Mouse (Mus musculus): ENCODE measurements around the gene Cdkn2aipnl.
A peak's percentile ranks its signal among the peaks of the same experiment; 100 is the strongest.

Gene Cdkn2aipnl

GRCm38 (mm10) chr11:51967443-51968401 is at the start of gene Cdkn2aipnl:
Gene Cdkn2aipnl, plus strand, starts transcription at chr11:51967661.
- peak; percentile 97 to 98 for DNase-seq

DNA sequence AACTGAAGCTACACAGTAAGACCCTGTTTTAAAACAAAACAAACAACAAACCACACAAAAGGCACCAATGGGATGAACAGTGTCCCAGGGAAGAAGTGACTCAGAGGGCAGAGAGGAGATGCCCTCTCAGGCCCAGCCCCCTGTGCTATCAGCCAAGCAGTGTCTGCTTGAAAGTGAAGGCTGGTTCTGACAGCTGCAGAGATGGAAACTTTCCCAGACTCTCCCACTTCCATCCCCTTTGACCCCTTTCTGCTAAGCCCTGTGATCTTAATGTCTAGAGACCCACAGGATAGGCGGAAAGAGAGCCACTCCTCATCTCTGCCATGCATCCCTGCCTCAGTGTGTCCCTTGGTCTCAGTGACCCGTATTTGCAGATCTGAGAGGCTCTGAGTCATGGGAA is 49.5 kb upstream of the Cdkn2aipnl start:
- peak; percentile 29 to 70 for DNase-seq

DNA sequence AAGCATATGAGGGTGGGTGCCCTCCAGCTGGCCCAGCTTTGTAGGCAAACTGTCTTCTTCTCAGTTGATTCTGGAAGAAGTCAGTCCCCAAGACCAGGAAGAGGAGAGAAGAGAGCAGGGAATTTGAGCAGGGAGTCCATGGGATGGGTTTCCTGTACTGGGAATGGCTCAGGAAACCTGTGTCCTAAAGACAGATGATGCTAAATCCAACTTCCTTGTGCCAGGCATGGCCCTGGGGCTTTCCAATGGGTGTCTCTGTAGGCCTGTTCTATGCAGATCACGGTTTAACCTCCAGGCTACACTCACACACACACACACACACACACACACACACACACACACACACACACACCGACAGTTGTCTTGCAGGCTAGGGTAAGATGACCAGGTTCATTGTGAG is 48.9 kb upstream of the Cdkn2aipnl start:
- peak in 1 of 2 experiments; percentile 57 for DNase-seq

DNA sequence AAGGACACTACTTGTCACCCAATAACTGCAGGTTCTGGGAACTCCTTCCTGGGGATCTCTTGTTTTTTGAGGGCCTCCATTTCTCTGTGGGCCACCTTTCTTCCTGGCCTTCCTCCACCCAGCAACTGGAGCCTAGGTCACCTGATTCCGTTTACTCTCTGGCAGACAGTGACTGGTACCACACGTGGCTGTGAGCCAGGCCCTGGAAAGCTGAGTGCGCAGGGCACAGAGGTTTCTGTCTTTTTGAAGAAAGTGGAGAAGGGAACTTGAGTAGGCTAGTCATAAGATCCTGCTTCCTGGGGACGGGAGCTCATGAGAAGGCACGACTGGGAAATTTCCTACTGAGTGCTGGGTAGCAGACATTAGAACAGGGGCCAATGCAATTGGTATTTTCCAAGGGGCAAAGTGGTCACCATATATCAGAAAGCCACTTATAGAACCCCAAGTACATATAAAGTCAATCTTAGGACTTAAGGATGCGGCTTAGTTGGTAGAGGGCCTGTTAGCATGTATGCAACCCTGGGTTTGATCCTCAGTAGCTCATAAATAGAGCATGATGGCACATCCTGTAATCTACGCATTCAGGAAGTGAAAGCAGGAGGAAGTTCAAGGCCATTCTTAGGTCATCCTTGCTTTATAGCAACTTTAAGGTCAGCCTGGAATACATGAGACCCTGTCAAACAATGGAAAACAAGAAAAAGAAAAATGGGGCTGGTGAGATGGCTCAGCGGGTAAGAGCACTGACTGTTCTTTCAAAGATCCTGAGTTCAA is 45.9 kb upstream of the Cdkn2aipnl start:
- DNase-seq = peak; percentile 43 to 70

DNA sequence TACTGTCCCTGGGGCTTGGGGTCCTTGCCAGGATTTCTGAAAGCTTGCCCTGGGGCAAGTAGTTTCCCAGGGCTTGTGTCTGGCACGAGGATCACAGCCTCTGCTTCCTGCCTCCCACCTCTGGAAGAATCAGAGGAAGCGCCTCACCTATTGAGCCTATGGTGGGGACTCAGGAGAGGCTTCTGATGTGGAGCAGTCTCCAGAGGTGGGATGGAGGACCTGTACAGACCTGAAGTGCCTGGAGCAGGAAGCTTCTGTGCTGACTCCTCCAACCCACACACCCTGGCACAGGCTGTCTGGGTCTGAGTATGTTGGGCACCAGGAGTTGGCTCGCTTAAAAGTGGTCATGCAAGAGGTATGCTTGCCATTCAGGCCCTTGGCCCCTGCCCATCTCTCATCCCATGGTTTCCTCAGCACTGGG is 45.0 kb upstream of the Cdkn2aipnl start:
- DNase-seq = no peak

DNA sequence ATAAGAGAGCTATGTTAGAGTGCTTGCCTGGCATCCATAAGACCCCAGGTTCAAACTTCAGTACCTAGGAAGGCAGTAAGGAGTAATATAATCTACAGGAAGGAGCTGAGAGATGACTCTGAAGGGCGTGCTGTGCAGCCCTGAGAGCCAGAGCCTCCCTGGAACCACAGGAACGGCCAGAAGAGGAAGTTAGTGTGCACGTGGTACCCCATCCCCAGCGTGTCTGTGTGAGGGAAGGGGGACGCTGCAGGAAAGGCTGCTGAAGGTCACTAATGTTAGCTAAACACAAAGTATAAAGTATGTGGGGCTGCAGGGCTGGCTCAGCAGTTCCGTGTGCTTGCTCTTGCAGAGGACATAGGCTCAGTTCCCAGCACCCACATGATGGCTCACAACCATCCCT is 41.9 kb upstream of the Cdkn2aipnl start:
- DNase-seq = no peak

DNA sequence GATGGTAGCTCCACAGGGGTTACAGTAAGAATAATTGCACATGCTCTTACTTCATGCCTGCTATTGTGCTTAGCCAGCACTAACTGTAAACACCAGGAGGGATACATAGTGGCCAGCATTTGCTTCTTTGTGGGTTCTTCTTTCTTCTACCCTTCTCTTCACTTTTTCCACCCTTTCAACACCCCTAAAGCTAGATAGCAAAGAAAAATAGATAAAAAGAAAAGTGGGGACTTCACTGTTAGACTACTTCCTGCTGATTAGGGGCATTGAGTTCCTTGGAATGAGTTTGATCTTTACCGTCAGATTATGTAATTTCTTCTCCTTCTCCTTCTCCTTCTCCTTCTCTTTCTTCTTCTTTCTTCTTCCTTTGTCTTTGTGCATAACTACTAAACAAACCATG is 41.1 kb upstream of the Cdkn2aipnl start:
- DNase-seq = no peak

DNA sequence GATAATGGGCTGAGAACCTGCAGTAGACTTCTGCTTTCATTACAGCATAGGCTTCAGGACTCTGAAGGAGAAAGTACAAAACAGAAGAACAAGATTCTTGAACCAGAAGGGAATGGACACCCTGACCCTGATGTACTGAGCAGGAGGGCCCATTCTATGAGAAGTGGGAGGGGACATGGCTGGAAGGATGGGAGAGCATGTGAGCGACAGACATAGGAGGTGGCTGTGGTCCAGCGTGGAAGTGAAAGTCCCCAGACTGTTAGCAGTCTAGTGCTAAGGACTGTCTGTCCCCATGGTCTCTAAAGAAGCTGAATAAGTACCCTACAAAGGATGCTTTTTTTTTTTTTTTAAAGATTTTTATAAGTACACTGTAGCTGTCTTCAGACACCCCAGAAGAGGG is 40.4 kb upstream of the Cdkn2aipnl start:
- no peak for DNase-seq

DNA sequence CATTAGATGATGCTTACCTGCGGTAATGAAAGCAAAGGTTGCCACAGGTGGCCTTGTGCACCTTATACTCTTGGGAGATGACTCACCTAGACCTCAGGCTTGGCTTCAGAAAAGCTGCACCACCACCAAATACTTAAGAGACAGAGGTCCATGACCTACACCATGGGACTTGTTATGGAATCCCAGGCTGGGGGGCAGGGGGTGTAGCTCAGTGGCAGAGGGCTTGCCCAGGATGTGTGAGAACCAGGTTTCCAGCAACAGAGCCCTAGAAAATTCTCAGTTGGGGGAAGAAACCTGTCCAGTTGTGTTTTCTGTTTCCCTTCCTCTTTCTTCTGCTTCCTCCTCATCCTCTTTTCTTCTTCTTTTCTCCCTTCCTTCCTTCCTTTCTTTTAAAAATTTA is 36.3 kb upstream of the Cdkn2aipnl start:
- DNase-seq = no peak

- DNase-seq = no peak
Observed at GRCm38 (mm10) chr11:51931790-51932189, 35.7 kb upstream of the Cdkn2aipnl start.

DNA sequence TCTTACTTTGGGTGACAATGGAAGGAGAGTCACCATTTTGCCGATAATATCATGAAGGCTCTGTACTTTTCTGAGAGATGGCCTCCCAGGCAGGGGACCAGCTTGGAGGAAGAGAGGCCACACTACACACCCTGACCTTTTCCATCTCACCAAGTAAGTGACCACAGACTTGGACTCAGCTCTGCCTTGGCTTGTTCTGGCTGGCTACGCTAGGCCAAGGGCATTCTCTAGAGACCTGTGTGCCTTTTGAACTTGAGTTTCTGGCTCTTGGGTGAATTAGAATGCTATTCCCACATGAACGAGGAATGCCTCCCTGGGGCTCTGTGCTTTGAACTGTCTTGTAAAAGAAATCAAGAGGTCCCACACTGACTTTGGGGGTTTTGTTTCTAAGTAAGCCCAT is 33.2 kb upstream of the Cdkn2aipnl start:
- DNase-seq = no peak

DNA sequence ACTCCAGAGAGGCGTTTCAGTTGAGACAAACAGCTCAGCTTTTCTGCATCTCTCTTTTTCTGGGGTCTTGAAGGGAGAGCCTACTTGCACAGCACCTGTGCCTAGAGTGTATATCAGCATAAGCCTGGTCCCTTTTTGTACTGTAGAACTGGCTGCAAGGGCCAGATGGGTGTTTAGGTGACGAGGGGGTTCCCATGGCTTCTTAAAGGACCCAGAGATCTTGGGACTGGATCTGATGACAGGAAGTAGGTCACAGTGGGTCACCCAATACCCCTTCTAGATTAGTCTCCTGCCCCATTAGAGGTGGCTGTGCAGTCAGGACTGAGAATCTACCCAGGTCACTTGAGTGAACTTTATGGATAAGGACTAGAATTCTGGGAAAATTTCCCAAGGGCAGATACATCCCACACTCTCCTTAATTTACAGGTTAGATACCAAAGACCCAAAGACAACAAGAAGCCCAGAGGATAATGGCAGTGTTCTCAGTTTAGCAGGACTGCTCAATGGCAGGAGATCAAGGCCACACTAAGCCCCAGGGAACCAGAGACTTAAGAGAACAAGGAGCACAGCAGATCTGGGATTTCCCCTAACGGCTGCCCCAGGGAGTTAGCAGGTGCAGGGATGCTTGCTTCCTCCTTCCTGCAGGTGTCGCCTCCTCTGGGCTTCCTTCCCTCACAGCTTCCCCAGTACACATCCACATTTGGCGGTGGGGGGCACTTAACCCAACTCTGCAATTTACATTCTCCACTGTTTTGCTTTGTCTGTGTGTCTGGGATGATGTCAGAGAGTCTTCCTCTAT is 31.6 kb upstream of the Cdkn2aipnl start:
- DNase-seq = no peak

DNA sequence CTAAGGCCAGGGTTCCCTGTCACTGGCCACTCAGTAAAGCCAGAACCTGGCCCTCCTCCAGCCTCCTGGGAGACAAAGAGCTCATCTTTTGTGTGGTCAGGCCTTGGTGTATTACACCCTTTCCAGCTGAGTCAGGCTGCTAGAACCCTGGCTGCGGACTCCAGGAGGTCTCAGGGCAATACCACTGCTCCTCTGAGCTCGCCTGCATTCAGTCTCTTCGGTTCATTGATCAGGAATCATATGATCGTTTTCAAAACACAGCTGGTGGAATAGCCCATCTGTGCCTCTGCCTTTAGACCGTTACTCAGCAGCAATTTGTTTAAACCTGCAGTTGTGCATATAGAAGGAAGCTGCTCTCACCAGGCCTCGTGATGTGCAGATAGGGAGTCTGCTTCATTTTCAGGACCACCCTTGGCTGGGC is 30.1 kb upstream of the Cdkn2aipnl start:
- DNase-seq = peak; percentile 65 to 81

DNA sequence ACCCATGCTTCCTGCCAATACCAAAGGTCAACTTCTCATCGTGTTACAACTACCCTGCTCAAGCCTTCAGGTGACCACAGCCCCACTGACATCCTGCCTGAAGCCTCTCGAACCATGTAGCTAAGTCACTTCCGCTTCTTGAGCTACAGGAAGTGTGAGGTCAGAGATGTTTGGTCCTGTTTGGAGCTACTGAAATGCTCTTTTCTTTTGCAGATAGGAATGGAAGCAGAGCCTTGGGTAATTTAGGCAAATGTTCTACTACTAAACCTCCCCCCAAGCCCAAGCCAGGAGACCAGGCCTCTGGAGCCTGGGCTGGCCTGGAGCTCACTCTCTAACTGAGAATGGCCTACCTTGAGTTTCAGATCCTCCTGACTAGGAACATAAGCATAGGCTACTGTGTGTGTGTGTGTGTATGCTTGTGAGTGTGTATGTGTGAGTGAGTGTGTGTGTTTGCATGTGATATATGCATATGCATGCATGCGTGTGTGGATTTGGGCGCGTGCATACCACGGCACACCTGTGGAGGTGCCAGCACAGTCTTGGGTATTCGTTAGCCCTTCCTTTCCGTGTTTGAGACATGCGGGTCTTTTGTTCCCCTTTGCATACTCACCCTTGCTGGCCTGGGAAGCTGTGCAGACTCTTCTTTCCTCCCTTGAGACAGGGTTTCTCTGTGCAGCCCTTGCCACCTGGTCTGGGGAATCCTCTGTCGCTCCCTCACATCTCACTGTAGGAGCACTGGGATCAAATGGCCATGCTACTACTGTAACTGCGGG is 28.5 kb upstream of the Cdkn2aipnl start:
- DNase-seq = no peak

DNA sequence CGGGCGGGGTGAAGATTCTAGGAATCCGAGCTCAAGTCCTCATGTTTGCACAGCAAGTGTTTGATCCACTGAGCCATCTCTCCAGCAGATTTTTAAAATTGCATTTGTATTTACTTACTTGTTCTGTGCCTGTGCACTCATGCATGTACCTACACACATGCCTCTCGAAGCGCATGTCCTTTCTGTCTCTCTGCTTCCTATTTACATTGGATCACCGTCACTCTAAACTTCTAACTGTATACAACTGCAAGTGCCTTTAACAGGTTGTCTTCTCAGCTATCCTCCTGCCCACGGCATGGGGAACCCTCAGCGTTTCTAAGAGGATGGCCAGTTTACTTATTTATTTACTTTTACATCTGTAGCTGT is 27.9 kb upstream of the Cdkn2aipnl start:
- DNase-seq = no peak

DNA sequence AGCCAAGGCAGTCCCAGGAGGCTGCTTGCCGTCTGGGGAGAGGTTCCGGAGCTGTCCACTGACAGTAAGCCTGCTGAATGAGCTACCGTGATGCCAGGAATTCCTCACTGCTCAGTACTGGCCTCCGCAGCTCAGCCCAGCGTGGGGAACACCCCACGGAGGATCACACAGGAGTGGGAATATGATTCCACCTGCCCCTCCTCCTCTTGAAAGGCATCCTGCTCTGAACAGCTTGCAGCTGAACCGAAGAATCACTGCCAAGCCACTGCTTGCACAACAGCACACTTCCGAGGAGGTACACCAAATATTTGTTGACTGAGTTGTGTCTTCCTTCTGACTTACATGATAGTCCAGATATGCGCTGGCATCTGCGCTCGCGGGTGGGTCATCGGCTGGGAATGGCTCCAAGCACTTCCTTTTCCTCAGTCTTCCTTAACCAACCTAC is 26.9 kb upstream of the Cdkn2aipnl start:
- DNase-seq = peak; percentile 38 to 64

- no peak for DNase-seq
Observed at GRCm38 (mm10) chr11:51942602-51943499, 24.6 kb upstream of the Cdkn2aipnl start.

- no peak for DNase-seq
Observed at GRCm38 (mm10) chr11:51943500-51943841, 24.0 kb upstream of the Cdkn2aipnl start.

GRCm38 (mm10) chr11:51944239-51944638 is 23.2 kb upstream of the Cdkn2aipnl start:
- DNase-seq = no peak

GRCm38 (mm10) chr11:51945548-51945947 is 21.9 kb upstream of the Cdkn2aipnl start:
- DNase-seq = no peak

- DNase-seq = no peak
Observed at GRCm38 (mm10) chr11:51946144-51946543, 21.3 kb upstream of the Cdkn2aipnl start.
